Mouse (Mus musculus) kidney, embryonic 15.5 days (tissue): Measurements from ENCODE around the gene Magi2. TPM values are rescaled to one million over a fixed set of nuclear protein-coding genes. Genes with fewer than 3 reads are reported as not detected.

ENCODE experiments used
- ATAC-seq: fragments of 200-750 bp; cut with Nextera tagmentation; replicated peaks from 2 replicates; pipeline ENCODE4 v1.8.0; 2017; ENCODE audit warnings: moderate TSS enrichment; ENCODE audit not compliant: low FRiP score
- H3K27ac ChIP-seq: fragments of 300-500 bp; sonication (generic); 2 replicates; pipeline ENCODE4 v1.5.1; 2015; ENCODE audit warnings: mild to moderate bottlenecking, inconsistent platforms
- H3K27me3 ChIP-seq: fragments of 300-500 bp; sonication (generic); 2 replicates; pipeline ENCODE4 v1.6.1; 2015; ENCODE audit warnings: inconsistent platforms
- H3K36me3 ChIP-seq: fragments of 300-500 bp; sonication (generic); 2 replicates; pipeline ENCODE4 v1.6.1; 2015; ENCODE audit warnings: inconsistent platforms
- H3K4me1 ChIP-seq: fragments of 300-500 bp; sonication (generic); 2 replicates; pipeline ENCODE4 v1.6.1; 2015; ENCODE audit warnings: inconsistent platforms
- H3K4me2 ChIP-seq: fragments of 300-500 bp; sonication (generic); 2 replicates; pipeline ENCODE4 v1.6.1; 2015; ENCODE audit warnings: moderate library complexity, mild to moderate bottlenecking, inconsistent platforms
- H3K4me3 ChIP-seq: fragments of 300-500 bp; sonication (generic); replicated peaks from 2 replicates; pipeline ENCODE4 v1.5.1; 2015; ENCODE audit warnings: mild to moderate bottlenecking, inconsistent platforms
- H3K9ac ChIP-seq: fragments of 300-500 bp; sonication (generic); 2 replicates; pipeline ENCODE4 v1.6.1; 2015; ENCODE audit warnings: mild to moderate bottlenecking, inconsistent platforms
- H3K9me3 ChIP-seq: fragments of 300-500 bp; sonication (generic); replicated peaks from 2 replicates; pipeline ENCODE4 v1.6.1; 2016; ENCODE audit warnings: inconsistent platforms
- WGBS: fragments of 180-500 bp; shearing (Covaris S2); methylation state at CpG from one replicate; pipeline ENCODE4 v1.1.7; 2015; ENCODE audit warnings: mixed read lengths; 5-methylcytosine and 5-hydroxymethylcytosine counted together
- polyA plus RNA-seq: library from polyadenylated mRNA; unstranded; fragments of >200 nt; fragmentation: Nextera tagmentation; extraction: Ambion mirVana; gene quantifications from 2 replicates; pipeline ENCODE4 v1.2.1, GENCODE M21; 2015

Gene Magi2
- polyA plus RNA-seq, 1 experiment from 2014 or later: 18.6 TPM

- no peaks in the 10 kb centered on the region for H3K9me3 ChIP-seq
- H3K27ac ChIP-seq: no peak overlapping the region
- ATAC-seq: no peak
- peaks cover 3% of the 10 kb centered on the region; the same call in 1 of the 2 replicates for H3K4me1 ChIP-seq
- 79% methylated on average over 5 of the region's 5 CpGs for WGBS
- no peak overlapping the region for H3K9ac ChIP-seq
- H3K27me3 ChIP-seq: no peaks in the 10 kb centered on the region
- no peak overlapping the region for H3K4me2 ChIP-seq
- no peaks in the 10 kb centered on the region for H3K36me3 ChIP-seq
- H3K4me3 ChIP-seq: no peak overlapping the region
These were observed 1410.6 kb downstream of the Magi2 start for GRCm38 (mm10) chr5:20637300-20637989.

GRCm38 (mm10) chr5:20642196-20642595 is 1415.4 kb downstream of the Magi2 start:
- Histone ChIP-seq H3K9ac (no peak overlapping the region), H3K4me1 (no peaks in the 10 kb centered on the region), H3K9me3 (no peaks in the 10 kb centered on the region), H3K36me3 (no peaks in the 10 kb centered on the region), H3K4me3 (no peak overlapping the region), H3K27me3 (no peaks in the 10 kb centered on the region), H3K4me2 (no peak overlapping the region), H3K27ac (no peak overlapping the region)
- ATAC-seq: no peak
- WGBS: 78% methylated on average over 7 of the region's 7 CpGs

GRCm38 (mm10) chr5:20643741-20644140 is 1416.9 kb downstream of the Magi2 start:
- WGBS: 91% methylated on average over 1 of the region's 1 CpGs
- ATAC-seq: no peak
- H3K4me3 ChIP-seq: no peak overlapping the region
- H3K4me2 ChIP-seq: no peak overlapping the region
- H3K36me3 ChIP-seq: no peaks in the 10 kb centered on the region
- no peaks in the 10 kb centered on the region for H3K4me1 ChIP-seq
- H3K27me3 ChIP-seq: no peaks in the 10 kb centered on the region
- no peak overlapping the region for H3K27ac ChIP-seq
- no peak overlapping the region for H3K9ac ChIP-seq
- H3K9me3 ChIP-seq: no peaks in the 10 kb centered on the region

GRCm38 (mm10) chr5:20646947-20647346 is 1420.1 kb downstream of the Magi2 start:
- no peaks in the 10 kb centered on the region for H3K27me3 ChIP-seq
- H3K4me1 ChIP-seq: no peaks in the 10 kb centered on the region
- no peaks in the 10 kb centered on the region for H3K9me3 ChIP-seq
- ATAC-seq: no peak
- no peak overlapping the region for H3K9ac ChIP-seq
- WGBS: 85% methylated on average over 3 of the region's 3 CpGs
- H3K27ac ChIP-seq: no peak overlapping the region
- H3K36me3 ChIP-seq: no peaks in the 10 kb centered on the region
- H3K4me2 ChIP-seq: no peak overlapping the region
- no peak overlapping the region for H3K4me3 ChIP-seq

- Histone ChIP-seq H3K9me3 (no peaks in the 10 kb centered on the region), H3K27ac (no peak overlapping the region), H3K4me1 (no peaks in the 10 kb centered on the region), H3K27me3 (no peaks in the 10 kb centered on the region), H3K4me3 (no peak overlapping the region), H3K4me2 (no peak overlapping the region), H3K36me3 (no peaks in the 10 kb centered on the region), H3K9ac (no peak overlapping the region)
- WGBS: 73% methylated on average over 11 of the region's 11 CpGs
- ATAC-seq: no peak
These were observed 1426.8 kb downstream of the Magi2 start for GRCm38 (mm10) chr5:20653425-20654185.

GRCm38 (mm10) chr5:20654766-20655472 is 1428.1 kb downstream of the Magi2 start:
- no peak overlapping the region for H3K27ac ChIP-seq
- H3K4me2 ChIP-seq: no peak overlapping the region
- ATAC-seq: no peak
- H3K9ac ChIP-seq: no peak overlapping the region
- H3K4me1 ChIP-seq: no peaks in the 10 kb centered on the region
- H3K4me3 ChIP-seq: no peak overlapping the region
- 68% methylated on average over 10 of the region's 10 CpGs for WGBS
- no peaks in the 10 kb centered on the region for H3K9me3 ChIP-seq
- H3K27me3 ChIP-seq: no peaks in the 10 kb centered on the region
- no peaks in the 10 kb centered on the region for H3K36me3 ChIP-seq

- 70% methylated on average over 5 of the region's 5 CpGs for WGBS
- Histone ChIP-seq H3K27me3 (no peaks in the 10 kb centered on the region), H3K9me3 (no peaks in the 10 kb centered on the region), H3K27ac (no peak overlapping the region), H3K4me2 (no peak overlapping the region), H3K9ac (no peak overlapping the region), H3K4me3 (no peak overlapping the region), H3K4me1 (no peaks in the 10 kb centered on the region), H3K36me3 (no peaks in the 10 kb centered on the region)
- ATAC-seq: no peak
These were observed 1430.2 kb downstream of the Magi2 start for GRCm38 (mm10) chr5:20657056-20657455.

GRCm38 (mm10) chr5:20667601-20668000 is 1440.8 kb downstream of the Magi2 start:
- no peak overlapping the region for H3K27ac ChIP-seq
- no peak overlapping the region for H3K9ac ChIP-seq
- H3K36me3 ChIP-seq: no peaks in the 10 kb centered on the region
- no peak for ATAC-seq
- no peaks in the 10 kb centered on the region for H3K4me1 ChIP-seq
- H3K9me3 ChIP-seq: no peaks in the 10 kb centered on the region
- H3K4me3 ChIP-seq: no peak overlapping the region
- H3K27me3 ChIP-seq: no peaks in the 10 kb centered on the region
- H3K4me2 ChIP-seq: no peak overlapping the region
- WGBS: 95% methylated on average over 8 of the region's 8 CpGs

GRCm38 (mm10) chr5:20668736-20669355 is 1442.0 kb downstream of the Magi2 start:
- H3K27me3 ChIP-seq: no peaks in the 10 kb centered on the region
- no peaks in the 10 kb centered on the region for H3K36me3 ChIP-seq
- no peak overlapping the region for H3K4me3 ChIP-seq
- no peak for ATAC-seq
- H3K9ac ChIP-seq: no peak overlapping the region
- WGBS: 85% methylated on average over 10 of the region's 10 CpGs
- no peak overlapping the region for H3K27ac ChIP-seq
- H3K4me2 ChIP-seq: no peak overlapping the region
- no peaks in the 10 kb centered on the region for H3K4me1 ChIP-seq
- no peaks in the 10 kb centered on the region for H3K9me3 ChIP-seq

- WGBS: 81% methylated on average over 5 of the region's 5 CpGs
- H3K27ac ChIP-seq: no peak overlapping the region
- no peaks in the 10 kb centered on the region for H3K9me3 ChIP-seq
- H3K27me3 ChIP-seq: no peaks in the 10 kb centered on the region
- no peaks in the 10 kb centered on the region for H3K36me3 ChIP-seq
- ATAC-seq: no peak
- no peak overlapping the region for H3K9ac ChIP-seq
- H3K4me3 ChIP-seq: no peak overlapping the region
- H3K4me1 ChIP-seq: no peaks in the 10 kb centered on the region
- H3K4me2 ChIP-seq: no peak overlapping the region
These were observed 1442.6 kb downstream of the Magi2 start for GRCm38 (mm10) chr5:20669456-20669855.

- 42% methylated on average over 1 of the region's 1 CpGs for WGBS
These were observed 1445.0 kb downstream of the Magi2 start for GRCm38 (mm10) chr5:20671826-20672225.

GRCm38 (mm10) chr5:20674523-20674922 is 1447.7 kb downstream of the Magi2 start:
- no peak overlapping the region for H3K4me2 ChIP-seq
- H3K27ac ChIP-seq: no peak overlapping the region
- 67% methylated on average over 8 of the region's 8 CpGs for WGBS
- no peak overlapping the region for H3K9ac ChIP-seq
- peaks cover 5% of the 10 kb centered on the region; the same call in 1 of the 2 replicates for H3K4me1 ChIP-seq
- no peaks in the 10 kb centered on the region for H3K27me3 ChIP-seq
- H3K4me3 ChIP-seq: no peak overlapping the region
- H3K36me3 ChIP-seq: no peaks in the 10 kb centered on the region
- no peak for ATAC-seq
- H3K9me3 ChIP-seq: no peaks in the 10 kb centered on the region

More at GRCm38 (mm10) chr5:20671826-20672225, 1445.0 kb downstream of the Magi2 start:
- ATAC-seq: no peak
- H3K4me3 ChIP-seq: no peak overlapping the region
- H3K27ac ChIP-seq: no peak overlapping the region
- H3K9ac ChIP-seq: no peak overlapping the region
- H3K4me1 ChIP-seq: peaks cover 5% of the 10 kb centered on the region; the same call in 1 of the 2 replicates
- H3K27me3 ChIP-seq: no peaks in the 10 kb centered on the region
- H3K36me3 ChIP-seq: no peaks in the 10 kb centered on the region
- H3K4me2 ChIP-seq: no peak overlapping the region
- H3K9me3 ChIP-seq: no peaks in the 10 kb centered on the region
